Mouse (Mus musculus) lung, adult 2 months (tissue): ENCODE results near the gene Atp6v1g1. TPM values are rescaled to one million over a fixed set of nuclear protein-coding genes. Genes with fewer than 3 reads are reported as not detected.
A peak's percentile ranks its signal among the peaks of the same experiment; 100 is the strongest.

Experiments
- DNase-seq: peaks from one replicate; pipeline ENCODE4 v3.0.0; 2022
- H3K4me1 ChIP-seq: fragments of 200-500 bp; 2 replicates; pipeline ENCODE4 v1.6.1; 2011; ENCODE audit warnings: low read length; ENCODE audit not compliant: control insufficient read depth, insufficient read depth
- H3K4me3 ChIP-seq: fragments of 200-500 bp; replicated peaks from 2 replicates; pipeline ENCODE3; 2011; ENCODE audit warnings: low read depth, mild to moderate bottlenecking, control low read depth, low read length; ENCODE audit errors: extremely low read depth
- CTCF ChIP-seq: fragments of 200-500 bp; IDR thresholded peaks from 2 replicates; pipeline ENCODE4 v1.5.1; 2011; ENCODE audit warnings: mild to moderate bottlenecking, low read length, control low read depth; ENCODE audit not compliant: insufficient read depth
- POLR2A ChIP-seq: fragments of 200-500 bp; IDR thresholded peaks from 2 replicates; pipeline ENCODE4 v1.6.1; 2011; ENCODE audit warnings: low read depth, mild to moderate bottlenecking, control low read depth, low read length, borderline replicate concordance; ENCODE audit errors: extremely low read depth
- WGBS: fragments of 180-500 bp; shearing (Covaris S2); methylation state at CpG from one replicate; pipeline ENCODE4 v1.1.7; 2018; 5-methylcytosine and 5-hydroxymethylcytosine counted together
- polyA plus RNA-seq: library from polyadenylated mRNA; depleted of rRNA; stranded (reverse); fragments of >200 nt; gene quantifications from 2 replicates; pipeline ENCODE4 v1.2.3, GENCODE M21; 2012

Gene Atp6v1g1
- polyA plus RNA-seq, 1 experiment, result 56.6 TPM

- H3K4me1 ChIP-seq, result peaks cover 23% of the 10 kb centered on the region
- TF ChIP-seq CTCF, result no peak
- TF ChIP-seq POLR2A, result no peak
- DNase-seq, result no peak
- H3K4me3 ChIP-seq, result peak overlapping the region; percentile 88
- 13% methylated on average over 26 of the region's 26 CpGs for WGBS
Measured at GRCm38 (mm10) chr4:63545231-63545958, 823 bp downstream of the Atp6v1g1 start.

GRCm38 (mm10) chr4:63546441-63547055, 2.0 kb downstream of the Atp6v1g1 start:
- TF ChIP-seq POLR2A, result no peak
- no peak for TF ChIP-seq CTCF
- 60% methylated on average over 6 of the region's 6 CpGs for WGBS
- peaks cover 23% of the 10 kb centered on the region for H3K4me1 ChIP-seq
- peak overlapping the region; percentile 6 for H3K4me3 ChIP-seq
- no peak for DNase-seq

- 12% methylated on average over 1 of the region's 1 CpGs for WGBS
Measured at GRCm38 (mm10) chr4:63547799-63548198, 3.2 kb downstream of the Atp6v1g1 start.

GRCm38 (mm10) chr4:63548491-63548890, 3.9 kb downstream of the Atp6v1g1 start:
- DNase-seq, result no peak
- Histone ChIP-seq H3K4me1 (peaks cover 23% of the 10 kb centered on the region), H3K4me3 (no peak overlapping the region)
- WGBS, result 55% methylated on average over 3 of the region's 3 CpGs
- TF ChIP-seq POLR2A, result no peak
- no peak for TF ChIP-seq CTCF

More at GRCm38 (mm10) chr4:63547799-63548198, 3.2 kb downstream of the Atp6v1g1 start:
- H3K4me1 ChIP-seq, result peaks cover 23% of the 10 kb centered on the region
- H3K4me3 ChIP-seq, result no peak overlapping the region
- TF ChIP-seq CTCF (no peak), POLR2A (no peak)
- DNase-seq, result no peak

GRCm38 (mm10) chr4:63550908-63551307, 6.3 kb downstream of the Atp6v1g1 start:
- no peak overlapping the region for H3K4me3 ChIP-seq
- H3K4me1 ChIP-seq, result peaks cover 20% of the 10 kb centered on the region
- no peak for DNase-seq
- TF ChIP-seq POLR2A, result no peak
- TF ChIP-seq CTCF, result no peak
- 92% methylated on average over 3 of the region's 3 CpGs for WGBS

- WGBS, result 95% methylated on average over 1 of the region's 1 CpGs
- no peak overlapping the region for H3K4me3 ChIP-seq
- TF ChIP-seq CTCF (no peak), POLR2A (no peak)
- H3K4me1 ChIP-seq, result peaks cover 12% of the 10 kb centered on the region
- DNase-seq, result no peak
Measured at GRCm38 (mm10) chr4:63552865-63553264, 8.3 kb downstream of the Atp6v1g1 start.

- TF ChIP-seq POLR2A (no peak), CTCF (no peak)
- WGBS, result 29% methylated on average over 4 of the region's 4 CpGs
- DNase-seq, result no peak
- Histone ChIP-seq H3K4me3 (no peak overlapping the region), H3K4me1 (peaks cover 10% of the 10 kb centered on the region)
Measured at GRCm38 (mm10) chr4:63553789-63554576, 9.4 kb downstream of the Atp6v1g1 start.

- no peak for TF ChIP-seq CTCF
- no peak for TF ChIP-seq POLR2A
- WGBS, result 18% methylated on average over 3 of the region's 3 CpGs
Measured at GRCm38 (mm10) chr4:63554616-63555015, 10.0 kb downstream of the Atp6v1g1 start.

GRCm38 (mm10) chr4:63555111-63555510, 10.5 kb downstream of the Atp6v1g1 start:
- WGBS, result 80% methylated on average over 2 of the region's 2 CpGs
- TF ChIP-seq CTCF (no peak), POLR2A (no peak)
- Histone ChIP-seq H3K4me1 (peaks cover 12% of the 10 kb centered on the region), H3K4me3 (no peak overlapping the region)
- no peak for DNase-seq

More at GRCm38 (mm10) chr4:63554616-63555015, 10.0 kb downstream of the Atp6v1g1 start:
- H3K4me1 ChIP-seq, result peaks cover 10% of the 10 kb centered on the region
- H3K4me3 ChIP-seq, result no peak overlapping the region
- DNase-seq, result no peak

- TF ChIP-seq POLR2A (no peak), CTCF (no peak)
- peaks cover 12% of the 10 kb centered on the region for H3K4me1 ChIP-seq
- DNase-seq, result no peak
- WGBS, result 48% methylated on average over 5 of the region's 5 CpGs
- H3K4me3 ChIP-seq, result no peak overlapping the region
Measured at GRCm38 (mm10) chr4:63556665-63557064, 12.1 kb downstream of the Atp6v1g1 start.
